Mouse (Mus musculus): ENCODE results near the gene Rtn4rl2.
"Not testable (repeated sequence)": the region's sequence is repeated elsewhere in the genome, so short reads cannot be mapped to it uniquely, and the experiment has no call there.

Gene Rtn4rl2

DNA sequence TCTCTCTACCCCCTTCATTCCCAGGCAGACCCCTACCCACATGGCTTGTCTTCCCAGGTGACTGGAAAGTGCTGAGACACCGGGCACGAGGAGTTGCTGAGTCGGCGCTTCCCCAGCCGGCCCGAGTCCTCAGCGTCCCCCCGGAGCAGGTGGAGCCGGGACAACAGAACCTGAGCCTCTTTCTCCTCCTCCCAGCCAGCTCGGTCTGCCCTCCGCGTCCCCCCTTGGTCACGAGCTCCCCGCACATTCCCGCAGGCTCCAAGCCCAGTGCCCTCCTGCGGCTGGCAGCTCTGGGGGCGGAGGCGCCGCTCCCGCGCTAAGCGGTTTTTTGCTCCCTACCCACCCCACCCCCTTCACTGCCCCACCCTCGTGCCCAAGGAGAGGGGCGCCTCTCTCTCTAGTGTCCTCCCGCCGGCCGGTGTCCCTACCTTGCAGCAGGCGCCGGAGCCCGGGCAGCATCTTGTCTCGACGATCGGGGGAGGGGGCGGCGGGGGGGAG, at the start of gene Rtn4rl2:
Rtn4rl2 (minus strand) TSS at position 477 of the 498 bp plus-strand sequence.
- DNase-seq (ENCODE audit: low spot score in 2 of 2), result no peak

DNA sequence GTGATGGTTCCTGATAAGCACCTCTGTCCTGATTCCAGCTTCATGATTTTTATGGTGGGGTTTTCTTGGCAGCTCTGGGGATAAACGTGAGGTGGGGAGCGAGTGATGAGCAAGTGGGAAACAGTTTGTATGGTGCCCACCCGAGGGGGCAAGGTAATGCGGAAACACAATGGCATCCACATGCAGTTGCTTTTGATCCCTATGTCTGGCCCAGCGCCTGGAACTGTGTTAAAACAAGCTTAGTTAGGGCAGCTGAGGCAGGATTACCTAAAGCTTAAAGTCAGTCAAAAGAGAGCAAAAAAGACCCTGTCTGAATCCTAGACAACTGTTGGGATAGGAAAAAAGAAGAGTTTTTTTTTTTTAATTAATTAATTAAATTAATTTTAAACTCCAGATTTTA, 48.6 kb upstream of the Rtn4rl2 start:
- DNase-seq (ENCODE audit: low spot score in 2 of 2), result no peak

DNA sequence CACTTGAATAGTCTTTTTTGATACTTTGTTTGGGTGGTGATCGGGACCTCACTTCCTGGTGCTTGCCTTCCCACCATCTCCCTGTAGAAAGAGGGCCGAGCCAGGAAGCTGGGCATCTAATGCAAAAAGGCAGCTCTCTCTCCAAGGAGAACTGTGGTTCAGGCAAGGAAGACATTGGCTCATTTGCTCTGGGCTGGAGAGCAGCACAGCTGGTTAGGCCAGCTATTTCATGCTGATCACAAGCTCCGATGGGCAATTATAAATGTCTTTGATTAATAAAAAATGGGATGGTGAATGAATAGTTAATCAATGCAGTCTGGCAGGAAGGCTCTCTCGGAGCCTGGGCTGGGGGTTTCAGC, 48.1 kb upstream of the Rtn4rl2 start:
- no peak for DNase-seq (ENCODE audit: low spot score in 2 of 2)

- DNase-seq (ENCODE audit: low spot score in 2 of 2), result no peak
These were observed 47.6 kb upstream of the Rtn4rl2 start for GRCm38 (mm10) chr2:84933992-84934648.

DNA sequence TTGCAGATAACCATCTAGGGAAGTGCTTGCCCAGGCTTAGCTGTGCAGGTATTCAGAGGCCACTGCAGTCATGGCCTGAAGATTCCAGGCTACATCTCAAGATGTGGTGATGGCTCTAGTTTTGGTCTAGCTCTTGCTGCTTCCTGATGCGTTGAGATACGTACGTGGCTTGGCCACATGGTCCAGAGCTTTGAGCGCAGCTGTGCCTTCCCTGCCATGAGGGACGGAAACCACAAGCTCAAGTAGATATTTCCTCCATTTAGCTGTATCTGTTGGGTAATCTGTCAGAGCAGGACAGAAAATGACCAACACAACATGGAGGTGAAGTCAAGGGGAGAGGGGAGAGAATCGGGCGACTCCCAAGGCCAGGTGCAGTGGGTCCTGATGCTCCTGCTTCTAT, 43.7 kb upstream of the Rtn4rl2 start:
- no peak for DNase-seq (ENCODE audit: low spot score in 2 of 2)

GRCm38 (mm10) chr2:84919601-84920108, 33.1 kb upstream of the Rtn4rl2 start:
- DNase-seq (ENCODE audit: low spot score in 2 of 2), result no peak

DNA sequence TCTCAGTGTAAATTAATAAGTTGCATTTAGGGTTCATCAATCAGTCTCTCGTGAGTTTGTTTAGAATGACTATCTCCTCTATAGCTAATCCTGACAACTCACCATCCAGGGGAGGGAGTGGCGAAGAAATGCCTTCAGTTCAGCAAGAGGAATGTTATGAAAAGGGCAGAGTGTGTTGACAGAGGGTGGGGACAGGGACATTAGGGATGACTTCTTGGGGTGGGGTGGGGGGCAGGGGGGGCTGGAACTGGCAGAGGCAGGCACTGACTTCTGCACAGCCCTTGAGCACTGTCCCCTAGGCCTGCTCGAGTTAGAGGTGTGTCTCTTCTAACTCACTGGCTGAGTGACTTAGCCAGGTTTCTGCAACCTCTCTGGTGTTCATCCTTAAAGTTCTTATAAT, 31.7 kb upstream of the Rtn4rl2 start:
- DNase-seq (ENCODE audit: low spot score in 2 of 2), result no peak

DNA sequence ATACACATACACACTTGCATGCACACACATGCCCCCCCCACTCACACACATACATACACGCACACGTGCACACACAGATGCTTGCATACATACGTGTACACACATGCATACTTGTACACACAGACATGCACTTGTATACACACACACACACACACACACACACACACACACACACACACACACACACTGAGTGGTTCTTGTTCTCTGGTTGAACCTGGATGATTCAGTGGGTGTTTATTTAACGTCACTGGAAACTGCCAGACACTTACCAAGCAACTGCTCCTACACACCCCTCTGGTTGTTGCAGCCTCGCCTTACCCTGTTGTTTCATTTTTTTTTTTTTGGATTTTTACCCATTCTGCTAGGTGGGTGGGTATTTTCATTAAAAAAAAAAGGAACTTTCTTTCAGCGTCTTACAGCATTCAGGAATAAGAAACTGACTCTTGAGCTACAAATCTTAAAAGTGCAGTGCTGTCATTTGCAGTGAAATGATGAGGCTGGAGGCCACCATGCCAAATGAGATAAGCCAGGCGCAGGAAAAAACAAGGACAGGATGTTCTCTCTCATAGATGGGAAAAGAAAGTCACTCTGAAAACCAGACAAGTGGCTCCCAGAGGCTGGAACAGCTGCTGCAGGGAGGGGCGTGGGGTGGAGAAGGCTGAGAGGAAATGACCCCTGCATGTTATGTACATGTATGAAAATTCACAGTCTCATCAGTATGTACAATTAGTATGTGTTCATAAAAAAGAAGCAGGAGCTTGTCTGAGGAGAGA, 30.2 kb upstream of the Rtn4rl2 start:
- DNase-seq (ENCODE audit: low spot score in 2 of 2), result peak; percentile 90 to 93

GRCm38 (mm10) chr2:84915330-84915729, 28.8 kb upstream of the Rtn4rl2 start:
- peak; percentile 72 to 85 for DNase-seq (ENCODE audit: low spot score in 2 of 2)

GRCm38 (mm10) chr2:84913881-84914280, 27.4 kb upstream of the Rtn4rl2 start:
- DNase-seq (ENCODE audit: low spot score in 2 of 2), result no peak

DNA sequence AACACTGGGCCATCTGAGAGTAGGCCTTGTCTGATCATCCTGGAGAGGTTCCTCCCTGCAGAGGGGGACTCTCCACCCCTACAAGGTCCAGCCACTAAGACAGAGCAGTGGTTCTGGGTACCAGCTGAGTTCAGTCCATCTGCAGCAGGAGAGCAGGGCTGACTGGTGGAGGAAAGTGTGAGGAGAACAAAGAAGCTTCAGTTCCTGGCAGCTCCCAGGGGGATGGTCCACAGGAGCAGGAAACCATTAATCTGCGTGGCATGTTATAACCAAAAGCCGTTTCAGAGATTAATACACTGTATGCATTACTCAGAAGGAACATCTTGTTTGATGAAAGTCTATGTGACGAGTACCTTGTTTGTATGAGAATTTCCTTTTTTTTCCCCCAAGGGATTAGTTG, 26.2 kb upstream of the Rtn4rl2 start:
- no peak for DNase-seq (ENCODE audit: low spot score in 2 of 2)

DNA sequence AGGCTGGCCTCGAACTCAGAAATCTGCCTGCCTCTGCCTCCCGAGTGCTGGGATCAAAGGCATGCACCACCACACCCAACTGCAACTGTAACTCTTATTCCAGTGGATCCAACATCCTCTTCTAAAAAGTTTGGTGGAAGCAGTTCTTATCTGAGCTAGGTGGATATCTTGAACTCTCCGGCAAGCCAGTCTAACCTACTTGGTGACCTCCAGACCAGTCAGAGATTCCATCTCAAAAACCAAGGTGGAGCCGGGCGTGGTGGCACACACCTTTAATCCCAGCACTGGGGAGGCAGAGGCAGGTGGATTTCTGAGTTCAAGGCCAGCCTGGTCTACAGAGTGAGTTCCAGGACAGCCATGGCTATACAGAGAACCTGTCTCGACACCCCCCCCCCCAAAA, 10.2 kb upstream of the Rtn4rl2 start:
- DNase-seq (ENCODE audit: low spot score in 2 of 2), result not testable (repeated sequence)

GRCm38 (mm10) chr2:84895495-84896198, 9.1 kb upstream of the Rtn4rl2 start:
- peak; percentile 54 to 71 for DNase-seq (ENCODE audit: low spot score in 2 of 2)

- no peak for DNase-seq (ENCODE audit: low spot score in 2 of 2)
These were observed 6.8 kb upstream of the Rtn4rl2 start for GRCm38 (mm10) chr2:84893359-84893758.

DNA sequence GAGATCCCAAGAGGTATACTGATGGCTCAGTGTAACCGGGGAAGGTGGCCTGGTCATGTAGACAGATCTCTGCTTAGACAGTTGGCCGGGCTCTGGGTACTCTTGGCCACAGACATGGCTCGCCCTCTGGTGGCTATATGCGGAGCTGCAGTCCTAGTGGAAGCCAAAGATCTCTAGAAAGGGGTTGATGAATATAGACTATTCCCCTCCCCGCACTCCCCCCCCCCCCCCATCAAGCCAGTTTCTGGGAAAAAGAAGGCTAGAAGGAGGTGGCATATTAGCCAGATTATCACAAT, 3.5 kb upstream of the Rtn4rl2 start:
- peak; percentile 72 to 87 for DNase-seq (ENCODE audit: low spot score in 2 of 2)

DNA sequence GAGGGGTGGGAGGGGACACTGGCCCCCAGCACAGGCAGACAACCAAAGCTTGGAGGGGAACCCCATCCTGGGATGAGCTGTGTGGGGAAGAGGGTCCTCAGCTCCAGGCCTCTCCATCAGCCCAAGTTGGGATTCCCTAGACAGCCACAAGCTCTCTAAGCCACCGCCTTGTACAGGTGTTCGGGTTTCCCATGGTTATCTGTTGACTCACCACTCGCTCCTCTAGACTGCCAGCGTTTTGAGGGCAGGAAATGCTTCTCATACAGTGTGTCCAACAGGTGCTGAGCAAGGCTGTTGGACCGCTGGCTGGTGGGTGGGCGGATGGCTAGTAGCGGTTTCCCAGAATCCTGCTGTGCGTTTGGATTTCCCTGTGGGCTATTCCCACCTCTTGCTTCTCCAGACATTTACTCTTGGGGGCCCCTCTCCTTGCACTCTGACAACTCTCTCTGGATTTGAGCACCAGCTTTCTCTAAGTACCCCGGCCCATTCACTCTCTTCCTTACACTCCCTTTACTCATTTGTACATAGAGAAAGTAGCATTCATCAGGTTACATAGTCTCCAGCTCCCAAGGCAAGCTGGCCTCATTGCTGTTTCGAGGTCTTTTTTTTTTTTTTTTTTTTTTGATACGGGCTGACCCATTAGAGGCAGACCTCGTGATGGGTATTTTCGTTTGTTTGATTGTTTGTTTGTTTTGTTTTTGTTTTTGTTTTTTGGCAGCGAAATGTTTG, 3.0 kb upstream of the Rtn4rl2 start:
- DNase-seq (ENCODE audit: low spot score in 2 of 2), result peak in 1 of 2 experiments; percentile 39

DNA sequence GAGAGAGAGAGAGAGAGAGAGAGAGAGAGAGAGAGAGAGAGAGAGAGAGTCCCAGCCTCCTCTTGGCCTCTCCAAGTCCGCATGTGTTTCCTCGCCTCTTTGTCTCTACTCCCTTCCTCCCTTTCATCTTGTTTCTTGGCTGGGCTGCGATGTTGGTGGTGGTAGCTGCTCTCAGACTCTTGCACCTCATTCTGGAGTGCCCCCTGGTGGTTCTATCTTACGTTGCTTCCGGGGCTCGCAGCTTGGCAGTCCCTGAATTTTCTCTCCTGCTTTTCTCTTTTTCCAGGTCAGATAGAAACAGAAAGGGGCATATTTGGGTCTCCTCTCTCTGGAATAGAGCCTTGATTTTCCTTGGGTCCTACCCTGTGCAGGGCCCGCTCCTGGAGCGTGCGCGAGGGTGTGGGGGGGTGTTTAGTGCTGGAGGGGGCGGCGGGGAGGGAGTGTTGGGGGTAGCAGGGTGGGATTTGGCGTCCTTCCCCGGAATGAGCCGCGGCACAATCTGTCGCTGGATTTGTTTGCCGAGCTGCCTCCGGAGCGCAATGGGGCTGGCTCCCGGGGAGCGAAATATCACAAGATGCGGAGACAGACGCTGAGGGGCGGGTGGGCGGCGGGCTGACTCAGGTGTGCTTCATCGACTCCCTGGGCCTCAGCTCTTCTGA, 2.3 kb upstream of the Rtn4rl2 start:
- DNase-seq (ENCODE audit: low spot score in 2 of 2), result peak; percentile 74 to 83

GRCm38 (mm10) chr2:84887411-84888271, 1.1 kb upstream of the Rtn4rl2 start:
- peak; percentile 51 to 53 for DNase-seq (ENCODE audit: low spot score in 2 of 2)

DNA sequence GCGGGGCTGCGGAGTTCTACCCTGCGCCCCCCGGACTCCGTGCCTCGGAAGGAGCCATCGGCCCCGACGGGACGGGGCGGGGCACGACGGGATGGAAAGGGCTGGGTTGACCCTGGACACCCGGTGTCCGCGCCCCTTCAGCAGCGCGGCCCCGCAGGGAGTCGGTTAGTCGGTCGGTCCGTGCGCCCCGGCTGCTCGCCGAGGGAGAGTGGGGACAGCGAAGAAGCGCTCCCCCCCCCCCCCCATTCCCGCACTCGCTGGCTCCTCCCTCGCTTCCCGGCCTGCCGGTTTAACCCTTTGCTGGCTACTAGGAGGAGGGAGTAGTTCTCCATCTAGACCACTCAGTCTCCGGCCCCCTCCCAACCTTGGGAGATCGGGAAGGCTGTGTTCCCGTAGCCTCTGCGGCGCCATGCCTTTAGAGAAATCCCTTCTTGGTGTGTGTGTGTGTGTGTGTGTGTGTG, 341 bp upstream of the Rtn4rl2 start:
- DNase-seq (ENCODE audit: low spot score in 2 of 2), result peak in 1 of 2 experiments; percentile 45

Measured in heart, adult 9 months (tissue).